Mouse (Mus musculus) embryonic fibroblast, embryonic 13.5 days (primary cell): ENCODE results near the gene Eid2.

ENCODE experiments used
- CTCF ChIP-seq: IDR thresholded peaks from 2 replicates; pipeline ENCODE4 v1.5.1; 2011; ENCODE audit warnings: mild to moderate bottlenecking, control low read depth, low read length, moderate library complexity, borderline replicate concordance; ENCODE audit not compliant: insufficient read depth
- POLR2A ChIP-seq: IDR thresholded peaks from 2 replicates; pipeline ENCODE4 v1.6.1; 2011; ENCODE audit warnings: low read depth, mild to moderate bottlenecking, control low read depth, low read length, moderate library complexity

- TF ChIP-seq CTCF (no peak), POLR2A (no peak)
These were observed 406 bp downstream of the Eid2 start for GRCm38 (mm10) chr7:28268042-28268531.
